Mouse (Mus musculus): ENCODE results near the gene Rassf7. TPM values are rescaled to one million over a fixed set of nuclear protein-coding genes. Genes with fewer than 3 reads are reported as not detected.

The Rassf7 gene
- 7.9 TPM for polyA plus RNA-seq (2017; shearing (Covaris generic))

DNA sequence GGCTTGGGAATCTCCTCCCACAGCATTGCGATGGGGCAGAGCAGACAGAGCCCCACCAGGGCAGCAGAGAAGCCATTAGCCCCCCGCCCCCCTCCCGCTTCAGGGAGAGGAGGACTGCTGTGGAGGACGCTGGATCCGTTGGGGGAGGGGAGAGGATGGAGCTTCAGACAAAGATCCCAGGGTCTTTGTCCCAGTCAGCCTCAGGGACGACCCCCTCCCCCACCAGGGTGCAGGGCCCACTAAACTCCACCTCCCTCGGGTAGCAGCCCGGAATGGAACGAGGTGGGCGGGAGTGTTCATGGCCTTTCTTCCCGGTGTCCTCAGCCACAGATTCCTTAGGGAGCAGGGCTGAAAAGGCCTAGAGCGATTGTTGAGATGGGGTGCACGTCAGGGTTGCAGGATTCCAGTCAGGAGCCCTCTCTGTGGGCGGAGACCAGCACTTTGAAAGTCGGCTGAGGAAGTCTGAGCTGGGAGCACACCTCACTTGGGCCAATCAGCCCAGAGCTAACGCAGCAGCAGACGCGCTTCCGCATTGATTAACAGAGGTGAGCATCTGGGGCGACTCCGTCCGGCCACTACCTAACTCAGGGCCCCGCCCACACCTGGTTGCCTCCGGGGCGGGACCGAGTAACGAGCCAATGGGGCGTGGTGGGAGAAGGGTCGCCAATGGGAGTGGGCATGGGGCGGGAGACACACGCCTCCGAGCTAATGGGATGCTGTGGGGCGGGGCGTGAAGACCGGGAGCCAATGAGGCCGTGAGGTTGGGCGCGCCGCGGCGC is at the start of gene Rassf7:
Gene Rassf7, plus strand, starts transcription at position 760 of the 779 bp plus-strand sequence.

GRCm38 (mm10) chr7:141172116-141173006 is 43.3 kb upstream of the Rassf7 start, which contains the start of gene Rnh1:
Gene Rnh1 (minus strand): TSS chr7:141172857.

GRCm38 (mm10) chr7:141193948-141194347 is 21.7 kb upstream of the Rassf7 start, which contains the start of the genes Hras and Lrrc56:
Gene Hras (minus strand): TSS chr7:141194005.
Gene Lrrc56 (plus strand): TSS chr7:141194157.

GRCm38 (mm10) chr7:141213605-141214235 is 1.9 kb upstream of the Rassf7 start, which contains the start of gene Lmntd2:
Gene Lmntd2 (minus strand): TSS chr7:141214080.

DNA sequence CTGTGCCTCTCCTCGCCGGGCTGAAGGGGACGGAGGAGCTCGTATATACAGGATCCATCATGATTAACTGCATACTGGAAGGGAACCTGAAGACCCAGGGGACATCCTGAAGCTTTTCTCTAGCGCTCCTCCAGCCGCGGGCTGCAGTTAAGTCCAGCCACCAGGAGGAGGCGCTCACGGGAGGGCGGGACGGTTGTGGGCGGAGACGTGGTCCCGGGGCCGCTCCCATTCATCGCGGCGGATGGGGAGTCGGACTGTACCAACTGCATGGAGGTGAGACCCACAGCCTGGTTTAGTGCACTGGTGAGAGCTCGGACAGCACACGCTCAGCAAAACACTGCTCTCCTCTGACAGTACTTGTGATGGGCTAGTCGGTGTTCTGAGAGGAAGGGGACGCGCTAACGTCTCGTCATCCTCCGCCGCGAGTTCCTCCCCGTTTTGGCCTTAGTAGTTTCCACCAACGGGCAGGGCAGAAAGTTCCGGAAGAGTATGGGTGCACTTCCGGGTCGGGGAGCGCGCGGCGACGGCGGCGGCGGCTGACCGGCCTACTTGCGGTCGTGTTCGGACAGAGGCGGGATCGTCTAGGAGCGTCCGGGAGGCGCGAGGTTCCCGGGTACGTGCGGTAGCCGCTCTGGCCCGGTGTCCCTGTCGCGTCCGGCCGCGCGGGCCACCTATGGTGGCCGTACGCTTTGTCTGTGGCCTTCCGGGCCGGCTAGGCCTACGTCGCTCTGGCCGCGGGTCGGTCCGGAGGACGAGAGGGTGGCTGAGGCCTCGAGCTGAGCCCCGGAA is 12.8 kb downstream of the Rassf7 start, which contains the start of gene Phrf1:
Gene Phrf1, plus strand, starts transcription at position 506 of the 789 bp plus-strand sequence.

DNA sequence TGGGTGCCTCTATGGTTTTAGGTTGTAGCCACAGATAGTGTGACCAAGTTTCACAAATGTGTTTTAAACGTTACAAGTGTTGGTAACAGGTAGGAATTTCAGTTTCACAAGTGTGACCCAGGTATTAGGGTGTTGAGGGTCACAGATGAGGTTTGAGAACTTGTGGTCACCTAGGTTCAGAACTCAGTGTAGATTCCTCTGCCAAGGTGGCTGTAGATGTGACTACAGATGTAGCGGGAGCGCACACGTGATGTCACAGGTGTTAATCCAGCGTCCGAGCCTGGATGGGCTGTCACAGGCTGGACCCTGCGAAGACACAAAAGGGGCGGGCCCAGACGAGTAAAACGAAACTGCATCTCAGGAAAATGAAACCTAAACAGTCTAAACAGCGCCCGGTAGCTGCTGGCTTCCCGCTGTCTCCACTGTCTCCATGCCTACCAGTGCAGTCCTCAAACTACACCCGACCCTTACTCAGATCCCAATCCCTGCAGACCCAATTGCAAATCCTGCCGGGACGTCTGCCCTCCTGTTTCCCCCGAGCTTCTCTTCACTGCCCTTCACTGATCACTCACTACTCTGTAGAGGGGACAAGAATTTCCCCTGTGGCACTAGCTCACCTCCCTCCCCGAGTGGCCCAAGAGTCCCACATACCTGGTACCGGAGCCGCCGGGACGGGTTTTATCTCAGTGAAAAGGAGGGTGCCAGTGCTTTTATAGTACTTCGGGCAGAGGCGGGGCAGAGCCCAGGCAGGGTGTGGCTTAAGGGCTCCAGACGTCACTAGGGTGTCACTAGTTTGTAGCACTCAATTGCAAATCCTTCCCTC is 50.3 kb downstream of the Rassf7 start, which contains the start of gene Irf7:
Gene Irf7, minus strand, starts transcription at position 743 of the 823 bp plus-strand sequence.

Other genes with a start within 250 kb of the Rassf7 start
- gene Ifitm1, start 248.6 kb upstream of the Rassf7 start, polyA plus RNA-seq (2017; shearing (Covaris generic)): 2.8 TPM
- gene Ifitm3, start 205.1 kb upstream of the Rassf7 start, polyA plus RNA-seq (2017; shearing (Covaris generic)): 8.0 TPM
- not detected for gene Ifitm6, start 197.9 kb upstream of the Rassf7 start, polyA plus RNA-seq (2017; shearing (Covaris generic))
- gene Gm17387, start 186.7 kb upstream of the Rassf7 start, polyA plus RNA-seq (2017; shearing (Covaris generic)): not detected
- 25.8 TPM for gene B4galnt4, start 154.8 kb upstream of the Rassf7 start, polyA plus RNA-seq (2017; shearing (Covaris generic))
- 147 TPM for gene Pkp3, start 137.6 kb upstream of the Rassf7 start, polyA plus RNA-seq (2017; shearing (Covaris generic))
- gene Sigirr, start 115.3 kb upstream of the Rassf7 start, polyA plus RNA-seq (2017; shearing (Covaris generic)): 71.4 TPM
- gene Ano9, start 98.1 kb upstream of the Rassf7 start, polyA plus RNA-seq (2017; shearing (Covaris generic)): not detected
- gene Ptdss2, start 93.5 kb upstream of the Rassf7 start, polyA plus RNA-seq (2017; shearing (Covaris generic)): 6.9 TPM
- gene Rnh1, start 43.0 kb upstream of the Rassf7 start, polyA plus RNA-seq (2017; shearing (Covaris generic)): 79.7 TPM
- 22.4 TPM for gene Hras, start 21.9 kb upstream of the Rassf7 start, polyA plus RNA-seq (2017; shearing (Covaris generic))
- 1.9 TPM for gene Lrrc56, start 21.7 kb upstream of the Rassf7 start, polyA plus RNA-seq (2017; shearing (Covaris generic))
- gene Lmntd2, start 1.8 kb upstream of the Rassf7 start, polyA plus RNA-seq (2017; shearing (Covaris generic)): 12.7 TPM
- 81.8 TPM for gene Phrf1, start 12.9 kb downstream of the Rassf7 start, polyA plus RNA-seq (2017; shearing (Covaris generic))
- gene Irf7, start 50.6 kb downstream of the Rassf7 start, polyA plus RNA-seq (2017; shearing (Covaris generic)): 210 TPM
- gene Cdhr5, start 60.9 kb downstream of the Rassf7 start, polyA plus RNA-seq (2017; shearing (Covaris generic)): not detected
- not detected for gene Sct, start 63.3 kb downstream of the Rassf7 start, polyA plus RNA-seq (2017; shearing (Covaris generic))
- not detected for gene Drd4, start 76.1 kb downstream of the Rassf7 start, polyA plus RNA-seq (2017; shearing (Covaris generic))
- 52.5 TPM for gene Deaf1, start 111.8 kb downstream of the Rassf7 start, polyA plus RNA-seq (2017; shearing (Covaris generic))
- gene Tmem80, start 111.9 kb downstream of the Rassf7 start, polyA plus RNA-seq (2017; shearing (Covaris generic)): 21.2 TPM
- not detected for gene Eps8l2, start 123.0 kb downstream of the Rassf7 start, polyA plus RNA-seq (2017; shearing (Covaris generic))
- 199 TPM for gene Taldo1, start 176.3 kb downstream of the Rassf7 start, polyA plus RNA-seq (2017; shearing (Covaris generic))
- 24.6 TPM for gene Gatd1, start 198.3 kb downstream of the Rassf7 start, polyA plus RNA-seq (2017; shearing (Covaris generic))
- gene Cend1, start 213.6 kb downstream of the Rassf7 start, polyA plus RNA-seq (2017; shearing (Covaris generic)): not detected
- gene Slc25a22, start 222.0 kb downstream of the Rassf7 start, polyA plus RNA-seq (2017; shearing (Covaris generic)): 50.9 TPM
- 3.6 TPM for gene Pidd1, start 228.2 kb downstream of the Rassf7 start, polyA plus RNA-seq (2017; shearing (Covaris generic))
- 1,923 TPM for gene Rplp2, start 231.5 kb downstream of the Rassf7 start, polyA plus RNA-seq (2017; shearing (Covaris generic))
- gene Pnpla2, start 239.3 kb downstream of the Rassf7 start, polyA plus RNA-seq (2017; shearing (Covaris generic)): 131 TPM
- gene Cracr2b, start 245.2 kb downstream of the Rassf7 start, polyA plus RNA-seq (2017; shearing (Covaris generic)): 0.66 TPM